Mouse (Mus musculus) adrenal gland, postnatal 25 days (tissue): ENCODE results near the gene Vmn1r128. TPM values are rescaled to one million over a fixed set of nuclear protein-coding genes. Genes with fewer than 3 reads are reported as not detected.
"Not testable (repeated sequence)": the region's sequence is repeated elsewhere in the genome, so short reads cannot be mapped to it uniquely, and the experiment has no call there.

Experiments used
- DNase-seq: peaks from one replicate; pipeline ENCODE4 v3.0.0; 2021; ENCODE audit warnings: mixed read lengths
- long read RNA-seq: library from polyadenylated mRNA; stranded (forward); transcript quantifications from one replicate; pipeline ENCODE4 v2.0.0, GENCODE M21; 2021
- total RNA-seq: library from RNA; stranded (reverse); gene quantifications from 2 replicates; pipeline ENCODE4 v1.2.3, GENCODE M21; 2021

Gene Vmn1r128
- not detected in 2 replicates for total RNA-seq
- long read RNA-seq, result 0 reads

DNA sequence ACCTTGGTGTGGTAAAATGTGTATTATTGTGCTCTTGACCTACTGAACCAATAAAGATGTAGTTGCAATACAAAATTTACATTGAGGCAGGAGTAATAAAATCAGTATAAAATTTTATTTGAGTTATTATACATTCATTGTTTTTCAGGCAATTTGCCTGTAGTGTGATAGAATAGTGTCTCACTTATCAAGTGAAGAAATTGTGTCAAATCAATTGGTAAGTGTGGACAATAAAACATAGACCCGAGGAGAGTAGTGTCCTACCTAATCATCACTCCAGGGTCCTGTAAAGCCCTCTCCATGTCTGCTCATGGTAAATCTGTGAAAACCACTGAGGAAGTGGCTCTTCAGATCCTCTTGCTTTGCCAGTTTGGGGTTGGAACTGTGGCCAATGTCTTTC lies at the start of gene Vmn1r128:
TSS of gene Vmn1r128 (plus strand) at position 301 of the 400 bp plus-strand sequence.
- not testable (repeated sequence) for DNase-seq

DNA sequence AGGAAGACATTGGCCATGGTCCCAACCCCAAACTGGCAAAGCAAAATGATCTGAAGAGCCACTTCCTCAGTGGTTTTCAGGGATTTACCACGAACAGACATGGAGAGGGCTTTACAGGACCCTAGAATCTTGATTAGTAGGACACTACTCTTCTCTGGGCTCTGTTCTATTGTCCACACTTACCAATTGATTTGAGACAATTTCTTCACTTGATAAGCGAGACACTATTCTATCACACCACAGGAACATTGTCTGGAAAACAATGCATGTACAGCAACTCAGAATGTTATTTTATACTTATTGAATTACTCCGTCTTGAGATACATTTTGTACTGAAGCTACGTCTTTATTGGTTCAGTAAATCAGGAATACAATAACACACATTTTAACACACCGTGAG lies 47.8 kb upstream of the Vmn1r128 start, which contains the start of gene Vmn1r126:
TSS of gene Vmn1r126 (minus strand) at position 101 of the 400 bp plus-strand sequence.
- DNase-seq, result not testable (repeated sequence)

DNA sequence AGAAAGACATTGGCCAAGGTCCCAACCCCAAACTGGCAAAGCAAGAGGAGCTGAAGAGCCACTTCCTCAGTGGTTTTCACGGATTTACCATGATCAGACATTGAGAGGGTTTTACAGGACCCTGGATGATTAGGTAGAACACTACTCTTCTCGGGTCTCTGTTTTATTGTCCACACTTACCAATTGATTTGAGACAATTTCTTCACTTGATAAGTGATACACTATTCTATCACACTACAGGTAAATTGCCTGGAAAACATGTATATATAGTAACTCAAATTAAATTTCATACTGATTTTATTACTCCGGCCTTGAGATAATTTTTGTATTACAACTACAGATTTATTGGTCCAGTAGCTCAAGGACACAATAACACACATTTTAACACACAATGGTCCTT lies 29.4 kb upstream of the Vmn1r128 start, which contains the start of gene Vmn1r127:
TSS of gene Vmn1r127 (minus strand) at position 101 of the 400 bp plus-strand sequence.
- DNase-seq, result not testable (repeated sequence)

DNA sequence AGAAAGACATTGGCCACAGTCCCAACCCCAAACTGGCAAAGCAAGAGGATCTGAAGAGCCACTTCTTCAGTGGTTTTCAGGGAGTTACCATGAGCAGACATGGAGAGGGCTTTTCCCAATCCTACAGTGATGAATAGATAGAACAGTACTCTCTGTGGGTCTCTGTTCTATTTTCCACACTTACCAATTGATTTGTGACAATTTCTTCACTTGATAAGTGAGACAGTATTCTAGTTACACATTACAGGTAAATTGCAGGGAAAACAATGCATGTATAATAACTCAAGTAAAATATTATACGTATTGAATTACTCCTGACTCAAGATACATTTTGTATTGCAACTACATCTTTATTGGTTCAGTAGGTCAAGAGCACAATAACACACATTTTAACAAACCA lies 12.0 kb downstream of the Vmn1r128 start, which contains the start of gene Vmn1r129:
TSS of gene Vmn1r129 (minus strand) at position 101 of the 400 bp plus-strand sequence.
- DNase-seq, result not testable (repeated sequence)

Other genes with a start within 250 kb of the Vmn1r128 start
- gene Vmn1r122, start 215.2 kb upstream of the Vmn1r128 start, total RNA-seq, result not detected in 2 replicates
- not detected in 2 replicates for gene Vmn1r123, start 187.2 kb upstream of the Vmn1r128 start, total RNA-seq
- not detected in 2 replicates for gene Gm5157, start 158.9 kb upstream of the Vmn1r128 start, total RNA-seq
- gene Vmn1r124, start 88.8 kb upstream of the Vmn1r128 start, total RNA-seq, result not detected in 2 replicates
- not detected in 2 replicates for gene Vmn1r125, start 77.2 kb upstream of the Vmn1r128 start, total RNA-seq
- gene Vmn1r126, start 47.9 kb upstream of the Vmn1r128 start, total RNA-seq, result not detected in 2 replicates
- not detected in 2 replicates for gene Vmn1r127, start 29.5 kb upstream of the Vmn1r128 start, total RNA-seq
- gene Vmn1r129, start 11.9 kb downstream of the Vmn1r128 start, total RNA-seq, result not detected in 2 replicates
- gene Gm6882, start 83.4 kb downstream of the Vmn1r128 start, total RNA-seq, result not detected in 2 replicates
- not detected in 2 replicates for gene Vmn1r130, start 162.4 kb downstream of the Vmn1r128 start, total RNA-seq
- gene Vmn1r131, start 196.7 kb downstream of the Vmn1r128 start, total RNA-seq, result not detected in 2 replicates